Mouse (Mus musculus) intestine, embryonic 14.5 days (tissue): ENCODE results near the gene Draxin. TPM values are rescaled to one million over a fixed set of nuclear protein-coding genes. Genes with fewer than 3 reads are reported as not detected.

Experiments used
- ATAC-seq: fragments of 200-750 bp; cut with Nextera tagmentation; replicated peaks from 2 replicates; pipeline ENCODE4 v1.8.0; 2017; ENCODE audit warnings: low read depth, moderate number of reproducible peaks, moderate TSS enrichment, moderate library complexity; ENCODE audit not compliant: low FRiP score, low TSS enrichment
- DNase-seq: peaks from one replicate; pipeline ENCODE4 v3.0.0-alpha.2; 2018; ENCODE audit warnings: low spot score
- H3K27ac ChIP-seq: fragments of 300-500 bp; sonication (generic); 2 replicates; pipeline ENCODE4 v1.5.1; 2014; ENCODE audit warnings: low read depth, mild to moderate bottlenecking, control low read depth
- H3K27me3 ChIP-seq: fragments of 300-500 bp; sonication (generic); replicated peaks from 2 replicates; pipeline ENCODE4 v1.6.1; 2014; ENCODE audit warnings: low read length, control low read depth; ENCODE audit not compliant: control insufficient read depth, insufficient read depth
- H3K36me3 ChIP-seq: fragments of 300-500 bp; sonication (generic); 2 replicates; pipeline ENCODE4 v1.6.1; 2014; ENCODE audit warnings: low read length, control low read depth; ENCODE audit not compliant: control insufficient read depth, insufficient read depth
- H3K4me1 ChIP-seq: fragments of 300-500 bp; sonication (generic); replicated peaks from 2 replicates; pipeline ENCODE4 v1.6.1; 2014; ENCODE audit warnings: low read length, control low read depth, mixed read lengths; ENCODE audit not compliant: control insufficient read depth, insufficient read depth
- H3K4me2 ChIP-seq: fragments of 300-500 bp; sonication (generic); 2 replicates; pipeline ENCODE4 v1.6.1; 2014; ENCODE audit warnings: low read length
- H3K4me3 ChIP-seq: fragments of 300-500 bp; sonication (generic); 2 replicates; pipeline ENCODE4 v1.5.1; 2014; ENCODE audit warnings: low read depth, low read length, control low read depth, mixed read lengths
- H3K9ac ChIP-seq: fragments of 300-500 bp; sonication (generic); 2 replicates; pipeline ENCODE4 v1.6.1; 2014; ENCODE audit warnings: mild to moderate bottlenecking, low read length
- H3K9me3 ChIP-seq: fragments of 300-500 bp; sonication (generic); 2 replicates; pipeline ENCODE4 v1.6.1; 2016; ENCODE audit warnings: low read length, control low read depth; ENCODE audit not compliant: control insufficient read depth
- WGBS: fragments of 180-500 bp; shearing (Covaris S2); extraction: QIAGEN DNeasy Blood & Tissue Kit; methylation state at CpG from one replicate; pipeline ENCODE4 v1.1.7; 2014; 5-methylcytosine and 5-hydroxymethylcytosine counted together
- polyA plus RNA-seq: library from polyadenylated mRNA; unstranded; fragments of >200 nt; fragmentation: Nextera tagmentation; extraction: Ambion mirVana; gene quantifications from 2 replicates; pipeline ENCODE4 v1.2.1, GENCODE M21; 2014

Gene Draxin
- polyA plus RNA-seq, 1 experiment from 2014 or later: 0.34 TPM

DNA sequence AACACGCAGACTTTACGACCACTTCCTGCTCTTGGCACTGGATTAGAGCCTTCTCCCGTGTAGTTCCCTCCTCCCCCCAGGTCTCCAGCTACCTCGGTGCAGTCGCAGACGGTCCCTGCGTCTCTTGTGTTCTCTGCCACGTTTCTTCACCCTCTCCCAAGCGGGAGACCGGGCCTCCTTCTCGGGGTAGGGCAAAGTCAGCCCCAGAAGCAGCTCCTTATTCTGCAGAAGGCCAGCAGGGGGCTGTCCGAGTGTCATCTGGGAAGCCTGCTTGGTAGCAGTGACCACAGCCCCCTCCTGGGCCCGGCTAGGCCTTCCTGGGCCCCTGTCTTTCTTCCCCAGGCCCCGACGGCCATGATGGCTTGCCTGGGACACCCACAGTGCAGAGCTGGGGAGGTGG is 15.0 kb downstream of the Draxin start:
- ATAC-seq: peak; percentile 30; the same call in 1 of the 2 replicates
- 2% methylated on average over 15 of the region's 15 CpGs for WGBS

DNA sequence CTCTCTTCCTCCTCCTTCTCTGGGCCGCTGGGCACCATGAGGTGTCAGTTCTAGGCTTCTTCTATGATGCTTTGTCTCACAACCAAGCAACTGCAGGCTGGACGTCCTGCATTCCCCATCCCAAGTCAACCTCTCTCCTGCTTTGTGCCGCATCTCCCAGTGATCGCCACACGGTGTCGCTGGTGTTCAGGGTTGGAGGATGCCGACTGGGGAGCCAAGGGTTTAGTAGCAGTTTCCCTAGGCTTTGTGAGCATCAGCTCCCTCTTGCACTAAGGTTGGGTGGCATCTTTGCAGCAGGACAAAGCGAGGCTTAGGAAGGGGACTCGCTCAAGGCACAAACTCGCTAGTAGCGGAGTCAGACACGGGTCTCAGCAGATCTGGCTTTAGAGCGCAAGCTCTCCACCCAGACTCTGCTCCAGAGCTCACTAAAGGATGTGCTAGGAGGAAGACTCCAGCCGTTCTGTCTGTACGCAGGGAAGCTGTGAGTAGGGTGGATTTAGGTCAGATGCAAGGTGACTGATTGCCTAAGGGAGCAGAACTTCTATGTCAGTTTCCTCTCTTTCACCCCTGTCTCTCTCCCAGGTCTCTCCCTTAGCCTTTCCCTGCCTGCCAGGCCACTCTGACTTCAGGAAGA is 15.6 kb downstream of the Draxin start:
- Histone ChIP-seq H3K4me3 (no peak overlapping the region), H3K4me2 (peak overlapping the region; percentile 23; the same call in 1 of the 2 replicates), H3K4me1 (no peaks in the 10 kb centered on the region), H3K9me3 (0 out of 2 replicates have a peak, but pooled peaks cover 5% of the 10 kb centered on the region), H3K27ac (no peak overlapping the region), H3K27me3 (no peaks in the 10 kb centered on the region), H3K9ac (no peak overlapping the region), H3K36me3 (no peaks in the 10 kb centered on the region)
- ATAC-seq (peak; percentile 54), DNase-seq (peak; percentile 93)
- 3% methylated on average over 15 of the region's 15 CpGs for WGBS

More for the DNA sequence above, 15.0 kb downstream of the Draxin start:
- Histone ChIP-seq H3K27me3 (no peaks in the 10 kb centered on the region), H3K36me3 (no peaks in the 10 kb centered on the region), H3K4me1 (no peaks in the 10 kb centered on the region), H3K4me2 (peak overlapping the region; percentile 23), H3K27ac (no peak overlapping the region), H3K9ac (no peak overlapping the region), H3K9me3 (0 out of 2 replicates have a peak, but pooled peaks cover 5% of the 10 kb centered on the region), H3K4me3 (no peak overlapping the region)
- DNase-seq: peak; percentile 67

DNA sequence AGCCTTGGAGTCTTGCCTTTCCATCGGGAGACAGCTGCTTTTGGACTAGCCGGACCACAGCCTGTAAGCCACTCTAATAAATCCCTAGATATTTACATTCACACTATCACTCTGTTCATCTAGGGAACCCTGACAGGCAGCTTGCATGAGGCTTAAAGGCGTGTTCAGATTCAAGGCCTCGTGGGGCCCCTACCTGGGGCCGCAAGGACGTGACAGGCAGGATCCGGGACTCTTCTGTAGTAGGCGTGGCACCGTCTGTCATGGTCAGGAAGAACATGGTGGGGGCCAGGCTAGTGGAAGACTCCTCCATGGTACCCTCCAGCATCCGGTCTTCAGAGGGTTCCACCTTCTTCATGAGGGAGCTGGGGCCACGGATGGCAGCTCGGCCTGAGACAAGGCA is 18.0 kb downstream of the Draxin start:
- Histone ChIP-seq H3K4me2 (no peak overlapping the region), H3K27me3 (no peaks in the 10 kb centered on the region), H3K4me1 (no peaks in the 10 kb centered on the region), H3K9me3 (0 out of 2 replicates have a peak, but pooled peaks cover 5% of the 10 kb centered on the region), H3K4me3 (no peak overlapping the region), H3K9ac (no peak overlapping the region), H3K27ac (no peak overlapping the region), H3K36me3 (no peaks in the 10 kb centered on the region)
- DNase-seq: no peak
- WGBS: 74% methylated on average over 12 of the region's 12 CpGs
- ATAC-seq: no peak

- Histone ChIP-seq H3K9me3 (no peaks in the 10 kb centered on the region), H3K27ac (no peak overlapping the region), H3K4me3 (no peak overlapping the region), H3K4me1 (no peaks in the 10 kb centered on the region), H3K4me2 (no peak overlapping the region), H3K36me3 (no peaks in the 10 kb centered on the region), H3K9ac (no peak overlapping the region), H3K27me3 (no peaks in the 10 kb centered on the region)
- 80% methylated on average over 5 of the region's 5 CpGs for WGBS
- ATAC-seq (no peak), DNase-seq (no peak)
Observed at GRCm38 (mm10) chr4:148109215-148109614, 21.3 kb downstream of the Draxin start.

DNA sequence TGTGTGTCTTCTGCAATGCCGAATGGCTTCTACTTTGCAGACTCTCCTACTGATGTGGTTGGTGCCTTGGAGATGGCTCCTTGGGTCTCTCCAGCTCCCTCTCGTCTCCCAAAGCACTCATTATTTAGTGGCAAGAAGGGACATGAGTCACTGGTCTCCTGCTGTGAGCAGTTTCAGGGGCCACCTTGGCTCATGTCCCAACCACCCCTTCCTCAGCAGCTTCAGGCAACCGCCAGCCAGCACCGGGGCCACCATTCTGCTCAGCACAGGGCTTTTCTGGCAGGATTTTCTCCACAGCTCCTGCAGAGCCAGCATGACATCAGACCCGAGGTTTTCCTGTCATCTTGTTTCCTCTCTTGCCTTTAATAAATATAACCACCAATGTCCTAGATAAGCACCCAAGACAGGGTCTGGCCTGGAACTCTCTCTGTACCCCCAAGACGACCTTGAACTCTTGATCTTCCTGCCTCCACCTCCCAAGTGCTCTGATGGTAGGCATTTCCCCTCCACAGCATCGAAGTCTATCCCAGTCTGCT is 21.9 kb downstream of the Draxin start:
- H3K4me3 ChIP-seq: no peak overlapping the region
- H3K27me3 ChIP-seq: no peaks in the 10 kb centered on the region
- H3K27ac ChIP-seq: no peak overlapping the region
- no peak overlapping the region for H3K9ac ChIP-seq
- H3K4me2 ChIP-seq: no peak overlapping the region
- H3K4me1 ChIP-seq: no peaks in the 10 kb centered on the region
- 51% methylated on average over 7 of the region's 7 CpGs for WGBS
- DNase-seq (no peak), ATAC-seq (no peak)
- H3K36me3 ChIP-seq: no peaks in the 10 kb centered on the region
- no peaks in the 10 kb centered on the region for H3K9me3 ChIP-seq

DNA sequence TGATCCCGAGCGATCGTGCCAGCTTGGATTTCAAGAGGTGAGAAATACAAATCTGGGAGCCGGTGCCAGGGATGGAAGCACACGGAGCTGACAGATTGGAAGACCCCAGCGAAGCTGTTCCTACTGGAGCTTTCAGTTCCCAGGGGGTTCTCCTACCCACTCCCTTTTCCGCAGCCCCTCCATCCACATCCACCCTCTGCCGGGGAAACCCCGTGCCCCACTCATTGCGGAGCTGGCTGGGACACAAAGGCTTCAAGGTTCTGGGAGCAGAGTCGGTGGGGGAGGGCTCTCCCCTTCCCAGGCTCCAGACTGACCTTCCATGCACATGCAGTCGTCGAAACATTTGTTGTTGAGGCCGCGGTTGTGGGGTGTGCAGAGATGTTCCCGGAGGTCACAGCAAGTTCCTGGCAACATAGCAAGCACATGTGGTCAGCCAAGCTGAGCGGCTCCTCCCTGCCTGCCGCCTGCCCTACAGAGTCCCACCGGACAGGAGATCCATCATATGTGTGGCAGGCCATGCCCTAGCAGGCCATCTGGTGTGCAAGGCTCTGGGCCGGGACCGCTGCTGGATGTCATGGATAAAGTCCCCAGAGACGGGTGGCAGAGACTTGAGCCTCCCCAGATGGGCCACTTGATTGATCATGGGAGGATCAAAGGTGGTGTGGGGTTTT is 22.7 kb downstream of the Draxin start:
- DNase-seq: no peak
- Histone ChIP-seq H3K36me3 (no peaks in the 10 kb centered on the region), H3K27me3 (no peaks in the 10 kb centered on the region), H3K4me2 (no peak overlapping the region), H3K9me3 (no peaks in the 10 kb centered on the region), H3K9ac (no peak overlapping the region), H3K4me1 (no peaks in the 10 kb centered on the region), H3K4me3 (no peak overlapping the region), H3K27ac (no peak overlapping the region)
- peak; percentile 26; the same call in 1 of the 2 replicates for ATAC-seq
- 28% methylated on average over 22 of the region's 22 CpGs for WGBS

- Histone ChIP-seq H3K4me3 (no peak overlapping the region), H3K4me2 (no peak overlapping the region), H3K27ac (no peak overlapping the region), H3K9me3 (no peaks in the 10 kb centered on the region), H3K9ac (no peak overlapping the region), H3K27me3 (no peaks in the 10 kb centered on the region), H3K36me3 (no peaks in the 10 kb centered on the region), H3K4me1 (peaks cover 3% of the 10 kb centered on the region)
- WGBS: 84% methylated on average over 3 of the region's 3 CpGs
- no peak for DNase-seq
- no peak for ATAC-seq
Observed at GRCm38 (mm10) chr4:148104146-148104545, 26.4 kb downstream of the Draxin start.

- ATAC-seq (peak; percentile 71), DNase-seq (peak; percentile 75)
- peak overlapping the region; percentile 46 for H3K4me2 ChIP-seq
- no peak overlapping the region for H3K9ac ChIP-seq
- H3K27ac ChIP-seq: no peak overlapping the region
- H3K9me3 ChIP-seq: no peaks in the 10 kb centered on the region
- no peaks in the 10 kb centered on the region for H3K27me3 ChIP-seq
- 17% methylated on average over 29 of the region's 29 CpGs for WGBS
- peaks cover 3% of the 10 kb centered on the region for H3K4me1 ChIP-seq
- peak overlapping the region; percentile 21; the same call in 1 of the 2 replicates for H3K4me3 ChIP-seq
- H3K36me3 ChIP-seq: no peaks in the 10 kb centered on the region
Observed at GRCm38 (mm10) chr4:148101801-148102527, 28.5 kb downstream of the Draxin start.
